ENCODE assay signal across 12 mouse cellular contexts in genomic region chr2:121711748-121712384, GRCm38 (mm10).
DNase-seq lines count a peak whose midpoint lies in the region; ATAC-seq and TF ChIP-seq lines count a peak whose summit lies in the region.
"Had no signal": no experiment of that assay in that cellular context is flagged by ENCODE, and none has a peak within 500 bp of the region (broad histone marks: within the 10 kb centered on the region; RNA-seq: fewer than 3 reads in every experiment).

No protein-coding gene starts in this region.

- WGBS in heart, embryonic 14.5 days = 21% methylated on average over 9 of the region's 9 CpGs
- WGBS in thymus, adult 2 months = 49% methylated on average over 9 of the region's 9 CpGs
- WGBS in hindbrain, postnatal 0 days = 36% methylated on average over 9 of the region's 9 CpGs

- H3K27me3 ChIP-seq in heart, embryonic 14.5 days (ENCODE audit: control insufficient read depth, insufficient read depth, low read length) = no peaks in the 10 kb centered on the region
- H3K27me3 ChIP-seq in thymus, adult 2 months (ENCODE audit: control insufficient read depth, insufficient read depth, low read length) = no peaks in the 10 kb centered on the region
- H3K27me3 ChIP-seq in hindbrain, postnatal 0 days (ENCODE audit: insufficient read depth, low read length) = no peaks in the 10 kb centered on the region
- H3K27me3 ChIP-seq: CH12.LX had no signal

- TF ChIP-seq CTCF in thymus, adult 2 months (IDR thresholded peaks at IDR 0.05; ENCODE audit: borderline replicate concordance, control insufficient read depth, extremely low read depth, insufficient read depth, low read length, poor library complexity) = no peak
- no peak for TF ChIP-seq CTCF in hindbrain, postnatal 0 days (IDR thresholded peaks at IDR 0.05; ENCODE audit: low read depth)

- no peak for DNase-seq in heart, postnatal 25 days (ENCODE audit: low spot score)
- peak; percentile 4 for DNase-seq in thymus, postnatal 0 days (ENCODE audit: low spot score)
- no peak for DNase-seq in thymus, adult 2 months
- DNase-seq in hindbrain, postnatal 0 days (ENCODE audit: low spot score) = peak; percentile 22
- no peak for DNase-seq in kidney, postnatal 36 days
- no peak for DNase-seq in left cerebral cortex, adult 8-10 months (ENCODE audit: low spot score in 2 of 2)
- no peak for DNase-seq in ovary, adult 18-20 months (ENCODE audit: low spot score)
- DNase-seq: cerebellum, adult 11-12 months; gastrocnemius, postnatal 10 days; kidney, adult 8-10 months had no signal

- H3K4me1 ChIP-seq in heart, embryonic 14.5 days (ENCODE audit: control insufficient read depth in 2 of 2, insufficient read depth in 2 of 2, low read length in 2 of 2) = peaks cover 0 to 3% of the 10 kb centered on the region in 2 experiments; a peak in 1 of 4 replicates
- no peaks in the 10 kb centered on the region for H3K4me1 ChIP-seq in thymus, adult 2 months (replicated peaks; ENCODE audit: control insufficient read depth, insufficient read depth, low read length)
- H3K4me1 ChIP-seq in hindbrain, postnatal 0 days (ENCODE audit: insufficient read depth, low read length) = no peaks in the 10 kb centered on the region

- ATAC-seq in heart, embryonic 14.5 days (ENCODE audit: insufficient number of reproducible peaks, insufficient read depth, low FRiP score, low read depth) = no peak
- peak; percentile 75 for ATAC-seq in hindbrain, postnatal 0 days

- peak overlapping the region; percentile 16; the same call in 1 of the 2 replicates for H3K4me2 ChIP-seq in heart, embryonic 14.5 days (ENCODE audit: low read length)
- no peak overlapping the region for H3K4me2 ChIP-seq in hindbrain, postnatal 0 days (ENCODE audit: low read depth, low read length)

- H3K9ac ChIP-seq in heart, embryonic 14.5 days (ENCODE audit: low read length) = no peak overlapping the region
- H3K9ac ChIP-seq in hindbrain, postnatal 0 days (replicated peaks; ENCODE audit: low read length) = no peak overlapping the region

- peaks cover 7% of the 10 kb centered on the region for H3K9me3 ChIP-seq in heart, embryonic 14.5 days (ENCODE audit: control insufficient read depth, low read length)
- no peaks in the 10 kb centered on the region for H3K9me3 ChIP-seq in hindbrain, postnatal 0 days (ENCODE audit: low read length)

- TF ChIP-seq POLR2A in thymus, adult 2 months (IDR thresholded peaks at IDR 0.05; ENCODE audit: control insufficient read depth, extremely low read depth, insufficient read depth, low read length, poor library complexity) = no peak

- no peak overlapping the region for H3K4me3 ChIP-seq in heart, embryonic 14.5 days (ENCODE audit: control insufficient read depth in 1 of 2, insufficient read depth in 1 of 2, low read depth in 1 of 2, low read length in 2 of 2)
- no peak overlapping the region for H3K4me3 ChIP-seq in thymus, adult 2 months (ENCODE audit: control insufficient read depth, insufficient read depth, low read length)
- H3K4me3 ChIP-seq in hindbrain, postnatal 0 days (ENCODE audit: low read length) = no peak overlapping the region

- no peaks in the 10 kb centered on the region for H3K36me3 ChIP-seq in heart, embryonic 14.5 days (ENCODE audit: control insufficient read depth, insufficient read depth, low read length)
- H3K36me3 ChIP-seq in thymus, adult 2 months (ENCODE audit: control insufficient read depth, insufficient read depth, low read length) = no peaks in the 10 kb centered on the region
- H3K36me3 ChIP-seq in hindbrain, postnatal 0 days (ENCODE audit: insufficient read depth, low read length) = no peaks in the 10 kb centered on the region

- no peak overlapping the region for H3K27ac ChIP-seq in heart, embryonic 14.5 days (replicated peaks in 1 of 2; ENCODE audit: control insufficient read depth in 1 of 2, insufficient read depth in 1 of 2, low read depth in 2 of 2, low read length in 2 of 2)
- no peak overlapping the region for H3K27ac ChIP-seq in thymus, adult 2 months (ENCODE audit: control insufficient read depth, insufficient read depth, low read length)
- peak overlapping the region; percentile 26; the same call in 1 of the 2 replicates for H3K27ac ChIP-seq in hindbrain, postnatal 0 days

- intact Hi-C loops in heart, postnatal 25 days (cut with DNase I) = no loop called here

Comparison
In these comparisons a context has a peak if more than half of its experiments do, and no peak if none do; other contexts are left out.
1. DNase-seq: peak in thymus, postnatal 0 days (single experiment) and hindbrain, postnatal 0 days (single experiment); none in heart, postnatal 25 days (single experiment), thymus, adult 2 months (single experiment), kidney, postnatal 36 days (0 of 2), left cerebral cortex, adult 8-10 months (0 of 2) and ovary, adult 18-20 months (single experiment).